Mouse (Mus musculus) forebrain, embryonic 16.5 days (tissue): ENCODE measurements around the gene Rnf149. TPM values are rescaled to one million over a fixed set of nuclear protein-coding genes. Genes with fewer than 3 reads are reported as not detected.
"Not testable (repeated sequence)": the region's sequence is repeated elsewhere in the genome, so short reads cannot be mapped to it uniquely, and the experiment has no call there.

Experiments used
- ATAC-seq: fragments of 200-750 bp; cut with Nextera tagmentation; 2 replicates; pipeline ENCODE4 v1.8.0; 2017; ENCODE audit warnings: mild to moderate bottlenecking, moderate library complexity
- H3K27ac ChIP-seq: fragments of 300-500 bp; sonication (generic); 2 replicates; pipeline ENCODE4 v1.5.1; 2014; ENCODE audit warnings: low read length, control low read depth
- H3K27me3 ChIP-seq: fragments of 300-500 bp; sonication (generic); replicated peaks from 2 replicates; pipeline ENCODE4 v1.6.1; 2014; ENCODE audit warnings: low read length; ENCODE audit not compliant: control insufficient read depth, insufficient read depth
- H3K36me3 ChIP-seq: fragments of 300-500 bp; sonication (generic); 2 replicates; pipeline ENCODE4 v1.6.1; 2014; ENCODE audit not compliant: control insufficient read depth, insufficient read depth
- H3K4me1 ChIP-seq: fragments of 300-500 bp; sonication (generic); replicated peaks from 2 replicates; pipeline ENCODE4 v1.6.1; 2014; ENCODE audit warnings: low read length; ENCODE audit not compliant: control insufficient read depth, insufficient read depth
- H3K4me2 ChIP-seq: fragments of 300-500 bp; sonication (generic); 2 replicates; pipeline ENCODE4 v1.6.1; 2014; ENCODE audit warnings: mild to moderate bottlenecking, low read length, control low read depth
- H3K4me3 ChIP-seq: fragments of 300-500 bp; sonication (generic); replicated peaks from 2 replicates; pipeline ENCODE4 v1.5.1; 2014; ENCODE audit warnings: mild to moderate bottlenecking, low read length, control low read depth
- H3K9ac ChIP-seq: fragments of 300-500 bp; sonication (generic); replicated peaks from 2 replicates; pipeline ENCODE4 v1.6.1; 2014; ENCODE audit warnings: low read depth, low read length, control low read depth
- H3K9me3 ChIP-seq: fragments of 300-500 bp; sonication (generic); 2 replicates; pipeline ENCODE4 v1.6.1; 2016; ENCODE audit warnings: low read length; ENCODE audit not compliant: control insufficient read depth
- WGBS: fragments of 180-500 bp; shearing (Covaris S2); extraction: QIAGEN DNeasy Blood & Tissue Kit; methylation state at CpG from one replicate; pipeline ENCODE4 v1.1.7; 2014; 5-methylcytosine and 5-hydroxymethylcytosine counted together
- polyA plus RNA-seq: library from polyadenylated mRNA; unstranded; fragments of >200 nt; fragmentation: Nextera tagmentation; extraction: Ambion mirVana; gene quantifications from 2 replicates; pipeline ENCODE4 v1.2.1, GENCODE M21; 2015

Gene Rnf149
- polyA plus RNA-seq, 1 experiment from 2014 or later: 20.5 TPM

- Histone ChIP-seq H3K27ac (no peak overlapping the region), H3K9ac (no peak overlapping the region), H3K4me1 (no peaks in the 10 kb centered on the region), H3K9me3 (no peaks in the 10 kb centered on the region), H3K36me3 (no peaks in the 10 kb centered on the region), H3K27me3 (no peaks in the 10 kb centered on the region), H3K4me2 (no peak overlapping the region), H3K4me3 (no peak overlapping the region)
- no peak for ATAC-seq
- 80% methylated on average over 8 of the region's 8 CpGs for WGBS
These were observed 31.3 kb upstream of the Rnf149 start for GRCm38 (mm10) chr1:39608534-39608933.

GRCm38 (mm10) chr1:39602477-39602876 lies 25.3 kb upstream of the Rnf149 start:
- Histone ChIP-seq H3K9me3 (0 out of 2 replicates have a peak, but pooled peaks cover 6% of the 10 kb centered on the region), H3K4me2 (no peak overlapping the region), H3K4me1 (no peaks in the 10 kb centered on the region; the same call in 1 of the 2 replicates), H3K27me3 (no peaks in the 10 kb centered on the region), H3K9ac (no peak overlapping the region), H3K4me3 (no peak overlapping the region), H3K36me3 (no peaks in the 10 kb centered on the region), H3K27ac (no peak overlapping the region)
- no peak for ATAC-seq
- 95% methylated on average over 3 of the region's 3 CpGs for WGBS

GRCm38 (mm10) chr1:39598726-39599125 lies 21.5 kb upstream of the Rnf149 start:
- 35% methylated on average over 11 of the region's 11 CpGs for WGBS

DNA sequence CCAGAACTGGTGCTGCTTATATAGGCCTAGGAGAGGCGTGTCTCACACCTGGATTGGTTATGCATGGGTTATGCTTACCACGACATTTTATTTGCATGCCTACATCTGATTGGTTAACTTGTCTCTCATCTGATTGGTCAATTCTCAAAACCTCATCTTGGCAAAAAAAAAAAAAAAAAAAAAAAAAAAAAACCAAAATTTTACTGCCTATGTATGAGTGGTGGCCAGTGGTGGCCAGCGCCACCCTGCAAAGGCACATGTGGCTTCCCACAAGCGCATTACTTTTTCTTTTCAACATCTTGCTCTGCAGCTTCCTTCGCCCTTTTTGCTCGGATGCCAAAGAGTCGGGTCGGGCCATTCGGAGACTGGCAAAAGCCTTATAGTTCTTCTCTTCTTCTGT lies 19.9 kb upstream of the Rnf149 start:
- not testable (repeated sequence) for ATAC-seq, H3K27me3 ChIP-seq, H3K4me1 ChIP-seq, H3K27ac ChIP-seq, H3K9ac ChIP-seq, H3K9me3 ChIP-seq, H3K4me2 ChIP-seq, H3K4me3 ChIP-seq, H3K36me3 ChIP-seq
- 93% methylated on average over 9 of the region's 9 CpGs for WGBS

More at GRCm38 (mm10) chr1:39598726-39599125, 21.5 kb upstream of the Rnf149 start:
- no peak overlapping the region for H3K9ac ChIP-seq
- H3K36me3 ChIP-seq: no peaks in the 10 kb centered on the region
- no peak overlapping the region for H3K4me3 ChIP-seq
- 0 out of 2 replicates have a peak, but pooled peaks cover 6% of the 10 kb centered on the region for H3K9me3 ChIP-seq
- ATAC-seq: no peak
- no peaks in the 10 kb centered on the region for H3K27me3 ChIP-seq
- no peak overlapping the region for H3K4me2 ChIP-seq
- no peak overlapping the region for H3K27ac ChIP-seq
- no peaks in the 10 kb centered on the region; the same call in 1 of the 2 replicates for H3K4me1 ChIP-seq

DNA sequence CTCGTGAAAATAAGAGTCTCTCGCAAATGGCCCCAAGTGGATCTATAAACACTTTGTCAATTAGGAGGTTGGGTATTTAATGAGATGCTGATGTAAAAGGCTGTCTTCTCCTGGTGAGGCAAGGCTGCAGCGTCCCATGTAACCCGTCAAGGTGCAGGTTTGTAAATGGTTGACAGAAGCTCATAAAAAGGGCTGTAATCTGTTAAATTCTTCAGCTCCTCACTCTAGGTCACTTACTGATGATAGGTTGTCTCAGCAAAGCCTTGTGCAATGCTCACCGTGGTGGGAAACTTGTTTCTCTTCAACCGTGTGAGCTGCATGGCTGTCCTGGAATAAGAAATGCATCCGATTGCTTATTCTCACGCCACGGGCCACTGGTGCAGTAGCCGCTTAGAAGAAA lies 16.6 kb upstream of the Rnf149 start:
- H3K4me1 ChIP-seq: no peaks in the 10 kb centered on the region; the same call in 1 of the 2 replicates
- no peak overlapping the region for H3K4me3 ChIP-seq
- no peaks in the 10 kb centered on the region for H3K27me3 ChIP-seq
- no peak overlapping the region for H3K4me2 ChIP-seq
- ATAC-seq: no peak
- WGBS: 72% methylated on average over 10 of the region's 10 CpGs
- H3K27ac ChIP-seq: no peak overlapping the region
- H3K9ac ChIP-seq: no peak overlapping the region
- no peaks in the 10 kb centered on the region for H3K36me3 ChIP-seq
- no peaks in the 10 kb centered on the region for H3K9me3 ChIP-seq

DNA sequence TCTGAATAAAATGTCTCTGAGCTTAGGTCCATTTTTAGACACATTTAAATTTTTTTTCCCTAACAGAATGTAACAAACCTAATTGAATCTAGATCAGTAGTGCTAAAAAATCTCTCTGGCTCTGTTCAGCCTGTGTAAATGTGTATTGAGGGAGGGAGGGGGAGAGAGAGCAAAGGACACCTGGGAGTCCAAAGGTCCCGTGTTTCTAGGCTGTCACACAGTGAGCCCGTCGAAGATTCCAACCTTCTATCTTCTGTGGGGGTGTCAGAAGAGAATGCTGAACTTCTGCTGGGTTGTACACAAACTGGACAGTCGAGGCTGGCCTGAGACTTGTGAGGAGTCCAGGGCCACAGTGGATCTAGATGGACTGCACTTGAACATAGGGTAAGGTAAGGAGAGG lies 14.9 kb upstream of the Rnf149 start:
- 84% methylated on average over 4 of the region's 4 CpGs for WGBS
- no peaks in the 10 kb centered on the region for H3K36me3 ChIP-seq
- no peak for ATAC-seq

GRCm38 (mm10) chr1:39591557-39591956 lies 14.4 kb upstream of the Rnf149 start:
- ATAC-seq, H3K9ac ChIP-seq, H3K27ac ChIP-seq, H3K27me3 ChIP-seq, H3K36me3 ChIP-seq, H3K4me3 ChIP-seq, H3K4me2 ChIP-seq, H3K4me1 ChIP-seq, H3K9me3 ChIP-seq: not testable (repeated sequence)
- WGBS: 84% methylated on average over 1 of the region's 1 CpGs

More for the DNA sequence above, 14.9 kb upstream of the Rnf149 start:
- Histone ChIP-seq H3K9me3 (no peaks in the 10 kb centered on the region), H3K4me2 (no peak overlapping the region), H3K4me1 (no peaks in the 10 kb centered on the region), H3K4me3 (no peak overlapping the region), H3K27me3 (no peaks in the 10 kb centered on the region), H3K9ac (no peak overlapping the region), H3K27ac (no peak overlapping the region)

DNA sequence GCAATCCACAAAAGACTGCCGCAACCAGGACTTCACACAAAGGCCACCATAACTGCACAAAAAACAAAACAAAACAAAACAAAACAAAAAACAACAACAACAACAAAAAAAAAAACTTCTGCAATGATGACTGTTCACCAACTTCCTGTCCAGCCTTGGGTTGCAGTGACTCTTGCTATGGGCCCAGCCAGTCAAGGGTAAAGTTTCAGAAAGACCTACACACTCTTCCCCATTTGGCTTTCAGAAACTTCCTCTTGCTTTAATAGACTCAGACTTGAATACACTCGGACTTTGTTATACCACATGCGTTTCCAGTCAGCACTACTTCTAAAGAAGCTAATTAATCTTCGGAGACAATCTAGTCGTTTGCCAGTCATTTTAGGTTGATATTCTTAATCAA lies 13.0 kb upstream of the Rnf149 start:
- WGBS: 66% methylated on average over 5 of the region's 5 CpGs
- Histone ChIP-seq H3K4me1 (no peaks in the 10 kb centered on the region), H3K4me3 (no peak overlapping the region), H3K36me3 (no peaks in the 10 kb centered on the region), H3K27me3 (no peaks in the 10 kb centered on the region), H3K4me2 (no peak overlapping the region), H3K9me3 (no peaks in the 10 kb centered on the region), H3K9ac (no peak overlapping the region), H3K27ac (no peak overlapping the region)
- no peak for ATAC-seq

GRCm38 (mm10) chr1:39585416-39585815 lies 8.2 kb upstream of the Rnf149 start:
- Histone ChIP-seq H3K9me3 (no peaks in the 10 kb centered on the region), H3K27ac (no peak overlapping the region), H3K36me3 (no peaks in the 10 kb centered on the region), H3K4me2 (no peak overlapping the region), H3K27me3 (no peaks in the 10 kb centered on the region), H3K9ac (no peak overlapping the region), H3K4me1 (no peaks in the 10 kb centered on the region), H3K4me3 (no peak overlapping the region)
- 86% methylated on average over 9 of the region's 9 CpGs for WGBS
- no peak for ATAC-seq

- Histone ChIP-seq H3K4me3 (no peak overlapping the region), H3K27ac (no peak overlapping the region), H3K36me3 (no peaks in the 10 kb centered on the region), H3K4me2 (no peak overlapping the region), H3K9me3 (no peaks in the 10 kb centered on the region), H3K4me1 (no peaks in the 10 kb centered on the region), H3K27me3 (no peaks in the 10 kb centered on the region), H3K9ac (no peak overlapping the region)
- no peak for ATAC-seq
- 95% methylated on average over 9 of the region's 9 CpGs for WGBS
These were observed 6.0 kb upstream of the Rnf149 start for GRCm38 (mm10) chr1:39583173-39583572.
